Mouse (Mus musculus) ES-CJ7 (cell line): ENCODE measurements around the gene Spsb4.

Experiments
- DNase-seq: peaks from one replicate; pipeline ENCODE4 v3.0.0; 2011; ENCODE audit warnings: low read depth, low spot score

The Spsb4 gene

GRCm38 (mm10) chr9:97017121-97017810 lies 1.4 kb downstream of the Spsb4 start:
- DNase-seq, result peak; percentile 57

GRCm38 (mm10) chr9:97015751-97016150 lies 2.9 kb downstream of the Spsb4 start:
- no peak for DNase-seq

GRCm38 (mm10) chr9:97013698-97014097 lies 4.9 kb downstream of the Spsb4 start:
- DNase-seq, result peak; percentile 61

- peak; percentile 85 for DNase-seq
These were observed 5.5 kb downstream of the Spsb4 start for GRCm38 (mm10) chr9:97013153-97013552.

- no peak for DNase-seq
These were observed 7.0 kb downstream of the Spsb4 start for GRCm38 (mm10) chr9:97011454-97012195.

GRCm38 (mm10) chr9:97010447-97010846 lies 8.2 kb downstream of the Spsb4 start:
- no peak for DNase-seq

GRCm38 (mm10) chr9:97004726-97005125 lies 13.9 kb downstream of the Spsb4 start:
- no peak for DNase-seq

- DNase-seq, result no peak
These were observed 15.5 kb downstream of the Spsb4 start for GRCm38 (mm10) chr9:97003173-97003572.

GRCm38 (mm10) chr9:97002654-97003053 lies 16.0 kb downstream of the Spsb4 start:
- DNase-seq, result no peak

- DNase-seq, result no peak
These were observed 16.6 kb downstream of the Spsb4 start for GRCm38 (mm10) chr9:97002025-97002424.

- DNase-seq, result no peak
These were observed 17.2 kb downstream of the Spsb4 start for GRCm38 (mm10) chr9:97001458-97001857.

- no peak for DNase-seq
These were observed 22.9 kb downstream of the Spsb4 start for GRCm38 (mm10) chr9:96995717-96996116.

GRCm38 (mm10) chr9:96994733-96995132 lies 23.9 kb downstream of the Spsb4 start:
- DNase-seq, result no peak

GRCm38 (mm10) chr9:96991118-96991517 lies 27.5 kb downstream of the Spsb4 start:
- DNase-seq, result no peak

GRCm38 (mm10) chr9:96989389-96989990 lies 29.2 kb downstream of the Spsb4 start:
- DNase-seq, result peak; percentile 10

- DNase-seq, result no peak
These were observed 31.7 kb downstream of the Spsb4 start for GRCm38 (mm10) chr9:96986797-96987473.

- no peak for DNase-seq
These were observed 34.6 kb downstream of the Spsb4 start for GRCm38 (mm10) chr9:96984034-96984433.

- no peak for DNase-seq
These were observed 35.7 kb downstream of the Spsb4 start for GRCm38 (mm10) chr9:96982940-96983339.

GRCm38 (mm10) chr9:96982351-96982750 lies 36.3 kb downstream of the Spsb4 start:
- DNase-seq, result no peak

- DNase-seq, result no peak
These were observed 36.8 kb downstream of the Spsb4 start for GRCm38 (mm10) chr9:96981836-96982235.

- DNase-seq, result no peak
These were observed 37.5 kb downstream of the Spsb4 start for GRCm38 (mm10) chr9:96981121-96981520.
